Mouse (Mus musculus) myocyte (in vitro differentiated cells): ENCODE measurements around the gene Cfap221. TPM values are rescaled to one million over a fixed set of nuclear protein-coding genes. Genes with fewer than 3 reads are reported as not detected.

Source experiments
- H3K27me3 ChIP-seq: one replicate; pipeline ENCODE4 v1.6.1; 2011; ENCODE audit not compliant: control insufficient read depth, insufficient read depth, insufficient read length
- H3K36me3 ChIP-seq: one replicate; pipeline ENCODE4 v1.6.1; 2011; ENCODE audit not compliant: control insufficient read depth, insufficient read depth
- H3K4me2 ChIP-seq: one replicate; pipeline ENCODE4 v1.6.1; 2011; ENCODE audit warnings: low read depth, control low read depth
- H3K4me3 ChIP-seq: one replicate; pipeline ENCODE4 v1.5.1; 2011; ENCODE audit warnings: mild to moderate bottlenecking, control low read depth, moderate library complexity
- H3K79me2 ChIP-seq: one replicate; pipeline ENCODE4 v1.6.1; 2011; ENCODE audit not compliant: control insufficient read depth, insufficient read depth
- H3ac ChIP-seq: one replicate; pipeline ENCODE4 v1.6.1; 2011; ENCODE audit not compliant: control insufficient read depth, insufficient read length
- CEBPB ChIP-seq: IDR thresholded peaks from 2 replicates; pipeline ENCODE4 v1.6.1; 2011; ENCODE audit warnings: mild to moderate bottlenecking, moderate library complexity; ENCODE audit not compliant: poor library complexity, insufficient read depth, severe bottlenecking
- E2F4 ChIP-seq: IDR thresholded peaks from one replicate; pipeline ENCODE4 v1.6.1; 2011; ENCODE audit warnings: mild to moderate bottlenecking, control low read depth, moderate library complexity; ENCODE audit not compliant: insufficient read depth
- MAX ChIP-seq: IDR thresholded peaks from one replicate; pipeline ENCODE4 v1.6.1; 2011; ENCODE audit warnings: low read depth, mild to moderate bottlenecking, control low read depth
- MYOD1 ChIP-seq, 3 experiments: IDR thresholded peaks; one replicate each; pipeline ENCODE4 v1.6.1; 2011; ENCODE audit warnings: control low read depth in 2 of 3, low read depth in 2 of 3, mild to moderate bottlenecking in 2 of 3, moderate library complexity in 1 of 3; ENCODE audit not compliant: insufficient read length in 2 of 3, control insufficient read depth in 1 of 3
- MYOG ChIP-seq, 3 experiments: IDR thresholded peaks; one replicate each; pipeline ENCODE4 v1.6.1; 2011; ENCODE audit warnings: control low read depth in 2 of 3, low read depth in 2 of 3, mild to moderate bottlenecking in 2 of 3; ENCODE audit not compliant: insufficient read length in 2 of 3, control insufficient read depth in 1 of 3, insufficient read depth in 1 of 3
- POLR2A ChIP-seq: IDR thresholded peaks from one replicate; pipeline ENCODE4 v1.6.1; 2011; ENCODE audit warnings: low read depth, mild to moderate bottlenecking, control low read depth, moderate library complexity; ENCODE audit not compliant: insufficient read length
- POLR2AphosphoS2 ChIP-seq: IDR thresholded peaks from one replicate; pipeline ENCODE4 v1.6.1; 2011; ENCODE audit warnings: low read depth, control low read depth; ENCODE audit not compliant: insufficient read length
- REST ChIP-seq: IDR thresholded peaks from one replicate; pipeline ENCODE4 v1.6.1; 2011; ENCODE audit warnings: mild to moderate bottlenecking, control low read depth, moderate library complexity; ENCODE audit not compliant: insufficient read depth, insufficient read length
- SRF ChIP-seq: IDR thresholded peaks from one replicate; pipeline ENCODE4 v1.6.1; 2011; ENCODE audit warnings: low read depth; ENCODE audit not compliant: control insufficient read depth, insufficient read length
- TCF12 ChIP-seq: IDR thresholded peaks from one replicate; pipeline ENCODE4 v1.6.1; 2011; ENCODE audit warnings: mild to moderate bottlenecking, control low read depth; ENCODE audit not compliant: poor library complexity, insufficient read depth, severe bottlenecking
- TCF3 ChIP-seq: IDR thresholded peaks from one replicate; pipeline ENCODE4 v1.6.1; 2011; ENCODE audit warnings: low read depth, control low read depth; ENCODE audit not compliant: insufficient read length
- USF1 ChIP-seq: IDR thresholded peaks from one replicate; pipeline ENCODE4 v1.6.1; 2011; ENCODE audit warnings: low read depth, mild to moderate bottlenecking, control low read depth, moderate library complexity
- polyA plus RNA-seq: library from polyadenylated mRNA; unstranded; fragments of >200 nt; fragmentation: generic; extraction: Trizol; gene quantifications from one replicate; pipeline ENCODE4 v1.2.1, GENCODE M21; 2012; ENCODE audit warnings: missing spikeins

Gene Cfap221
- polyA plus RNA-seq, 1 experiment = not detected

GRCm38 (mm10) chr1:119912953-119913814, 83.8 kb downstream of the Cfap221 start, which contains the start of gene Tmem177:
Tmem177 (minus strand) TSS chr1:119913208.
- Histone ChIP-seq H3ac (no peak within 1 kb of the TSS), H3K36me3 (no peaks in the 10 kb centered on the region), H3K27me3 (no peaks in the 10 kb centered on the region), H3K4me2 (peak within 1 kb of the TSS; percentile 68), H3K79me2 (peaks cover 4% of the 10 kb centered on the region), H3K4me3 (peak within 1 kb of the TSS; percentile 38)
- TF ChIP-seq SRF = no peak
- no peak for TF ChIP-seq TCF3
- no peak for TF ChIP-seq E2F4
- peak; percentile 78 for TF ChIP-seq POLR2A
- no peak for TF ChIP-seq TCF12
- TF ChIP-seq USF1 = no peak
- TF ChIP-seq MYOG (IDR thresholded peaks at IDR 0.05; ENCODE audit: control insufficient read depth in 1 of 3, insufficient read depth in 1 of 3, insufficient read length in 2 of 3, low read depth in 2 of 3) = no peak
- no peak for TF ChIP-seq MAX
- TF ChIP-seq POLR2AphosphoS2 = peak; percentile 84
- TF ChIP-seq CEBPB = no peak

- H3K36me3 ChIP-seq = no peaks in the 10 kb centered on the region
- TF ChIP-seq MYOD1 (IDR thresholded peaks at IDR 0.05; ENCODE audit: control insufficient read depth in 1 of 3, insufficient read length in 2 of 3, low read depth in 2 of 3) (no peak), REST (no peak), MYOG (IDR thresholded peaks at IDR 0.05; ENCODE audit: control insufficient read depth in 1 of 3, insufficient read depth in 1 of 3, insufficient read length in 2 of 3, low read depth in 2 of 3) (no peak), SRF (no peak), CEBPB (no peak), POLR2AphosphoS2 (no peak)
- H3K4me2 ChIP-seq = no peak overlapping the region
- no peak overlapping the region for H3K4me3 ChIP-seq
- H3ac ChIP-seq = no peak overlapping the region
- no peaks in the 10 kb centered on the region for H3K27me3 ChIP-seq
- H3K79me2 ChIP-seq = peaks cover 4% of the 10 kb centered on the region
Measured at GRCm38 (mm10) chr1:119907206-119907748, 89.8 kb downstream of the Cfap221 start.

- TF ChIP-seq MYOG (IDR thresholded peaks at IDR 0.05; ENCODE audit: control insufficient read depth in 1 of 3, insufficient read depth in 1 of 3, insufficient read length in 2 of 3, low read depth in 2 of 3) (peak in 1 of 3 experiments; percentile 19), POLR2A (no peak)
- no peaks in the 10 kb centered on the region for H3K36me3 ChIP-seq
- H3K4me3 ChIP-seq = no peak overlapping the region
- H3K27me3 ChIP-seq = no peaks in the 10 kb centered on the region
- H3K4me2 ChIP-seq = peak overlapping the region; percentile 39
- H3ac ChIP-seq = no peak overlapping the region
- H3K79me2 ChIP-seq = no peaks in the 10 kb centered on the region
Measured at GRCm38 (mm10) chr1:119903231-119903620, 93.8 kb downstream of the Cfap221 start.

- H3K36me3 ChIP-seq = no peaks in the 10 kb centered on the region
- H3ac ChIP-seq = no peak overlapping the region
- TF ChIP-seq USF1 = no peak
- TF ChIP-seq REST = no peak
- peak; percentile 23 to 67 (median 55) for TF ChIP-seq MYOG (IDR thresholded peaks at IDR 0.05; ENCODE audit: control insufficient read depth in 1 of 3, insufficient read depth in 1 of 3, insufficient read length in 2 of 3, low read depth in 2 of 3)
- no peak for TF ChIP-seq POLR2A
- peak; percentile 24 to 74 (median 66) for TF ChIP-seq MYOD1 (IDR thresholded peaks at IDR 0.05; ENCODE audit: control insufficient read depth in 1 of 3, insufficient read length in 2 of 3, low read depth in 2 of 3)
- TF ChIP-seq TCF3 = no peak
- no peak for TF ChIP-seq TCF12
- no peak for TF ChIP-seq SRF
- no peak overlapping the region for H3K4me3 ChIP-seq
- peak overlapping the region; percentile 39 for H3K4me2 ChIP-seq
- no peaks in the 10 kb centered on the region for H3K79me2 ChIP-seq
- no peaks in the 10 kb centered on the region for H3K27me3 ChIP-seq
Measured at GRCm38 (mm10) chr1:119902551-119903230, 94.3 kb downstream of the Cfap221 start.
